Mouse (Mus musculus) kidney, adult 18-20 months (tissue): Measurements from ENCODE around the gene Nbeal1.

Experiments
- DNase-seq: peaks from one replicate; pipeline ENCODE4 v3.0.0; 2021

Nbeal1 gene

DNA sequence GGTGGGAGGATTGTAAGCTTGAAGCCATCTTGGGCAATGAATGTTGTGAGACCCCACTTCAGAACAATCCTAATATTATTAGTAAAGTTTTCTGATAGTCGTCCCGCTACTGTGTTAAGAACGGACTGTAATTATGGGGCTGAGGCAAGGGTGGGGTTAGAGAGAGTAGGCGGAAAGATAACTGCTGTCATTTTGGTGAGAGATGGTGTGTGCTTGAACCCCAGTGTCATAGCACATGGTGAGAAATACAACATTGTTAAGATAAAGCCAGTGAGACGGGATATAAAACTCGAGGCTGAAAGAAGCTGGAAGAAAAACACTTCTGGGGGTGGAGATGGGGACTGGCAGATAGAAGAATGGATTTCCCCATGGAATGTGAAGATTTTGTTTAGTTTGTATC is 164.3 kb downstream of the Nbeal1 start:
- no peak for DNase-seq

DNA sequence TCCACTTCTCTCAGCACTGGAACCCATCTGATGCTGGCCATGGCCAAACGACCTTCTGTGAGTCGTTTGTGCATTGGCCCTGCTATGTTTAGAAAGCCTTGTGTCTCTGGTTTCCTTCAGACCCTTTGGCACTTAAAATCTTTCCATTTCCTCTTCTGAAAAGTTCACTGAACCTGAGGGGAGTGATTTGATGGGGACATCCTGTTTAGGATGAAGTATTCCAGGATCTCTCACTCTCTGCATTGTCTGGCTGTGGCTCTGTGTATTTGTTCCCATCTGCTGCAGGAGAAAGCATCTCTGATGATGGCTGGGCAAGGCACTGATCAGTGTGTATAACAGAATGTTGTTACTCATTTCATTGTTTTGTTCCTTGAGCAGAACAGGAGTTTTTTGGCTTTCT is 165.3 kb downstream of the Nbeal1 start:
- DNase-seq: no peak

DNA sequence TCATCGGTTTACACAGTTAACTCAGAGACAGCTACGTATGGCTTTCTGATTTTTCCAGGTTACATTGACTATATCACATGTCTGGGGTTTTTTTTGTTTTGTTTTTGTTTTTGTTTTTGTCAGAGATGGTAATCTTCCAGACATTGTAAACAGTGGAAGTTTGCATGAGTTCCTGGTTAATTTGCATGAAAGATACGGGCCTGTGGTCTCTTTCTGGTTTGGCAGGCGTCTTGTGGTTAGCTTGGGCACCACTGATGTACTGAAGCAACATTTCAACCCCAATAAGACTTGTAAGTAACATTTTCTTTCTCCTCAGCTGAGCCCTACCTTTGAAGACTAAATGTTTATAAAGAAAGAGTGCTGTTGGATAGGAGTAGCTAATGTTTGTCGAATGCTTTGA is 172.4 kb downstream of the Nbeal1 start:
- DNase-seq: no peak

DNA sequence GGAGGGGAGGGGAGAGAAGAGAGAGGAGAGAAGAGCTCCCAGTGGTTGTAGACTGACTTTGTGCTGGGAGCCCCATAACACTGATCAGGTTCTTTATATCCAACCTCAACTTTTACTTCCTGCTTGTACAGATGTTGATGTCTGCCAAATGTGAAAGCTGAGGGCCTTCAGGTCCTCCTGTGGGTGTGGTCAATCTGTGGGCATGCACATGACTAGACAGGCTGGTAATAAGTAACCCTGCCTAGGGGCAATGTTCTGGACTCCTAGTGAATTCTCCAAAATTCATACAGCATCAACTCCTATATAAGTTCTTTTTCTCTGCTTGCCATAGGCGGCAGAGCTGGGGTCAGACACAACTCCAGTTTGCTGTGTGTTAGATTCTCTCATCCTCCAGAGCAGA is 181.2 kb downstream of the Nbeal1 start:
- no peak for DNase-seq

DNA sequence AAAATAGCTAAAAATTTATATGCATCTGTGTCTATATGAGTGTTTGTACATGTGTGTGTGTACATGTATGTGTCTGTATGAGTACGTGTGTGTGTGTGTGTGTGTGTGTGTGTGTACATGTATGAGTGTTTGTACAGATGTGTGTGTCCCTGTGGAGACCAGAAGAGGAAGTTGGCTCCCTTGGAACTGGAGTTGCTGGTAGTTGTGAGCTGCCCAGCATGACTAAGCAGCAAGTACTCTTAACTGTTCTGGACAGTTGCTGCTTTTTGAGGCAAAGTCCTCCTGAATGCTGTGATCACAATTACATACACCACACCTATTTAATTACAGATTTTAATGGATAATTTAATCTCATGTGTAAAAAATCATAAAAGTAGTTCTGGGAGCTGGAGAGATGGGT is 196.2 kb downstream of the Nbeal1 start:
- DNase-seq: no peak

DNA sequence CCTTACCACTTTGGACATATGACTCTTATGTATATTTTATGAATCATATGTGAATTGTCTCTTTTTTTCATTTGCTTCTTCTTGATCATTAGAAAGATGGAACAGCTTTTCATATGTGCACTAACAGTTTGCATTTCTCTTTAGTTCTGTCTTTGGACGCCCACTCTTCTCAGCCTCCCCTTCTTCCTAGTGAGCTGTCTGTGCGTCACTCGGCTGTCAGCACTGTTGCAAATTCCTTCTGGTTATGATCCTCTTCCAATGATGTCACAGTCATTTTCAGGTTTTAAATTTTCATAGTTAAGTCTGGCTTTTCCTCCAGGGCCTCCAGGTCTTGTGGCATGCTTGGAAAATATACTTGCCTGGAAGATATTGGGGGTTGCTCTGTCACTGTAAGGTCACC is 201.5 kb downstream of the Nbeal1 start:
- DNase-seq: no peak
